Mouse (Mus musculus) intestine, embryonic 16.5 days (tissue): ENCODE data around the gene Inpp5e. TPM values are rescaled to one million over a fixed set of nuclear protein-coding genes. Genes with fewer than 3 reads are reported as not detected.

Experiments used
- ATAC-seq: fragments of 200-750 bp; cut with Nextera tagmentation; 2 replicates; pipeline ENCODE4 v1.8.0; 2017; ENCODE audit warnings: moderate TSS enrichment, moderate library complexity
- H3K27ac ChIP-seq: fragments of 300-500 bp; sonication (generic); 2 replicates; pipeline ENCODE4 v1.5.1; 2014; ENCODE audit warnings: mild to moderate bottlenecking, low read length
- H3K27me3 ChIP-seq: fragments of 300-500 bp; sonication (generic); replicated peaks from 2 replicates; pipeline ENCODE4 v1.6.1; 2014; ENCODE audit warnings: low read length, control low read depth, mixed read lengths; ENCODE audit not compliant: control insufficient read depth, insufficient read depth
- H3K36me3 ChIP-seq: fragments of 300-500 bp; sonication (generic); 2 replicates; pipeline ENCODE4 v1.6.1; 2014; ENCODE audit warnings: low read length, control low read depth; ENCODE audit not compliant: control insufficient read depth, insufficient read depth
- H3K4me1 ChIP-seq: fragments of 300-500 bp; sonication (generic); 2 replicates; pipeline ENCODE4 v1.6.1; 2014; ENCODE audit warnings: low read length, control low read depth, mixed read lengths; ENCODE audit not compliant: control insufficient read depth, insufficient read depth
- H3K4me2 ChIP-seq: fragments of 300-500 bp; sonication (generic); 2 replicates; pipeline ENCODE4 v1.6.1; 2014; ENCODE audit warnings: low read depth, low read length, control low read depth
- H3K4me3 ChIP-seq: fragments of 300-500 bp; sonication (generic); 2 replicates; pipeline ENCODE4 v1.5.1; 2014; ENCODE audit warnings: mild to moderate bottlenecking, low read length
- H3K9ac ChIP-seq: fragments of 300-500 bp; sonication (generic); 2 replicates; pipeline ENCODE4 v1.6.1; 2014; ENCODE audit warnings: low read depth, low read length
- H3K9me3 ChIP-seq: fragments of 300-500 bp; sonication (generic); 2 replicates; pipeline ENCODE4 v1.6.1; 2016; ENCODE audit warnings: low read length, control low read depth; ENCODE audit not compliant: control insufficient read depth
- WGBS: fragments of 180-500 bp; shearing (Covaris S2); extraction: QIAGEN DNeasy Blood & Tissue Kit; methylation state at CpG from one replicate; pipeline ENCODE4 v1.1.7; 2014; 5-methylcytosine and 5-hydroxymethylcytosine counted together
- polyA plus RNA-seq: library from polyadenylated mRNA; unstranded; fragments of >200 nt; fragmentation: Nextera tagmentation; extraction: Ambion mirVana; gene quantifications from 2 replicates; pipeline ENCODE4 v1.2.1, GENCODE M21; 2015

Gene Inpp5e
- polyA plus RNA-seq, 1 experiment from 2014 or later, result 14.8 TPM

- no peaks in the 10 kb centered on the region for H3K27me3 ChIP-seq
- peak overlapping the region; percentile 40 for H3K27ac ChIP-seq
- H3K4me2 ChIP-seq, result no peak overlapping the region
- no peaks in the 10 kb centered on the region for H3K36me3 ChIP-seq
- no peak overlapping the region for H3K4me3 ChIP-seq
- peak overlapping the region; percentile 8; the same call in 1 of the 2 replicates for H3K9ac ChIP-seq
- H3K9me3 ChIP-seq, result no peaks in the 10 kb centered on the region
- no peak for ATAC-seq
- H3K4me1 ChIP-seq, result peaks cover 15% of the 10 kb centered on the region
- 37% methylated on average over 6 of the region's 6 CpGs for WGBS
These were observed 60.8 kb downstream of the Inpp5e start for GRCm38 (mm10) chr2:26348241-26348640.

Other genes with a start within 250 kb of the Inpp5e start
- gene Lhx3, start 200.9 kb downstream of the Inpp5e start, polyA plus RNA-seq, result 0.09 TPM in 1 of 2 replicates, not detected in the other
- gene Qsox2, start 171.7 kb downstream of the Inpp5e start, polyA plus RNA-seq, result 23.8 and 25.1 TPM in 2 replicates
- gene Ccdc187, start 114.6 kb downstream of the Inpp5e start, polyA plus RNA-seq, result 0.26 and 0.27 TPM in 2 replicates
- 22.6 and 23.2 TPM in 2 replicates for gene Gpsm1, start 93.7 kb downstream of the Inpp5e start, polyA plus RNA-seq
- 23.3 and 24.1 TPM in 2 replicates for gene Dnlz, start 57.1 kb downstream of the Inpp5e start, polyA plus RNA-seq
- gene Card9, start 48.3 kb downstream of the Inpp5e start, polyA plus RNA-seq, result 0.86 and 1.1 TPM in 2 replicates
- 19.1 and 20.8 TPM in 2 replicates for gene Snapc4, start 28.6 kb downstream of the Inpp5e start, polyA plus RNA-seq
- gene Entr1, start 19.9 kb downstream of the Inpp5e start, polyA plus RNA-seq, result 80.4 and 88.4 TPM in 2 replicates
- 102 and 105 TPM in 2 replicates for gene Pmpca, start 19.9 kb downstream of the Inpp5e start, polyA plus RNA-seq
- gene Sec16a, start 36.0 kb upstream of the Inpp5e start, polyA plus RNA-seq, result 19.1 and 20.4 TPM in 2 replicates
- 7.4 and 8.4 TPM in 2 replicates for gene Notch1, start 107.5 kb upstream of the Inpp5e start, polyA plus RNA-seq
- gene Egfl7, start 170.8 kb upstream of the Inpp5e start, polyA plus RNA-seq, result 110 and 118 TPM in 2 replicates
- gene Gm20532, start 177.4 kb upstream of the Inpp5e start, polyA plus RNA-seq, result not detected in 2 replicates
- 113 and 116 TPM in 2 replicates for gene Agpat2, start 195.2 kb upstream of the Inpp5e start, polyA plus RNA-seq
- gene Fam69b, start 219.3 kb upstream of the Inpp5e start, polyA plus RNA-seq, result 24.8 and 27.0 TPM in 2 replicates